In genomic region chr2:14251938-14252337, GRCm38 (mm10) we compare ENCODE assay signal across 25 mouse cellular contexts. TPM values are rescaled to one million over a fixed set of nuclear protein-coding genes. Genes with fewer than 3 reads are reported as not detected.
DNase-seq lines count a peak whose midpoint lies in the region; ATAC-seq and TF ChIP-seq lines count a peak whose summit lies in the region.
"Had no signal": no experiment of that assay in that cellular context is flagged by ENCODE, and none has a peak within 500 bp of the region (broad histone marks: within the 10 kb centered on the region; RNA-seq: fewer than 3 reads in every experiment).

No protein-coding gene starts in this region.

- no peaks in the 10 kb centered on the region for H3K4me1 ChIP-seq in heart, postnatal 0 days (ENCODE audit: control insufficient read depth, insufficient read depth)
- no peaks in the 10 kb centered on the region for H3K4me1 ChIP-seq in liver, postnatal 0 days (ENCODE audit: insufficient read depth)
- no peaks in the 10 kb centered on the region for H3K4me1 ChIP-seq in liver, embryonic 11.5 days (replicated peaks; ENCODE audit: control insufficient read depth, insufficient read depth, low read length)
- H3K4me1 ChIP-seq in kidney, embryonic 16.5 days (ENCODE audit: insufficient read depth, low read length), result no peaks in the 10 kb centered on the region
- H3K4me1 ChIP-seq: embryonic facial prominence, embryonic 15.5 days; heart, embryonic 15.5 days; hindbrain, embryonic 15.5 days; kidney, embryonic 15.5 days; limb, embryonic 13.5 days; liver, embryonic 13.5 days; midbrain, embryonic 13.5 days; neural tube, embryonic 13.5 days had no signal

- no peak for TF ChIP-seq EP300 in heart, postnatal 0 days (IDR thresholded peaks at IDR 0.05; ENCODE audit: low read depth)
- no peak for TF ChIP-seq EP300 in liver, postnatal 0 days (IDR thresholded peaks at IDR 0.05; ENCODE audit: low read depth)

- ATAC-seq in heart, postnatal 0 days (ENCODE audit: insufficient read depth, low read depth), result no peak
- ATAC-seq in liver, postnatal 0 days, result no peak
- ATAC-seq in liver, embryonic 11.5 days (replicated peaks; ENCODE audit: low FRiP score), result no peak
- ATAC-seq in megakaryocyte-erythroid progenitor cell, adult 5-6 weeks (replicated peaks; ENCODE audit: low FRiP score, low TSS enrichment, poor library complexity, severe bottlenecking), result peak; percentile 59; the same call in 1 of the 2 replicates
- ATAC-seq in kidney, embryonic 16.5 days (ENCODE audit: low FRiP score, low TSS enrichment), result no peak
- ATAC-seq: forebrain, embryonic 16.5 days; midbrain, embryonic 13.5 days had no signal

- H3K9me3 ChIP-seq in heart, postnatal 0 days (replicated peaks; ENCODE audit: control insufficient read depth, low read length), result no peaks in the 10 kb centered on the region
- H3K9me3 ChIP-seq in liver, postnatal 0 days (ENCODE audit: low read length), result no peaks in the 10 kb centered on the region
- H3K9me3 ChIP-seq in liver, embryonic 11.5 days (ENCODE audit: control insufficient read depth, low read length), result no peaks in the 10 kb centered on the region
- no peaks in the 10 kb centered on the region for H3K9me3 ChIP-seq in kidney, embryonic 16.5 days (ENCODE audit: low read length)
- H3K9me3 ChIP-seq: embryonic facial prominence, embryonic 15.5 days; heart, embryonic 15.5 days; hindbrain, embryonic 15.5 days; kidney, embryonic 15.5 days; limb, embryonic 13.5 days; liver, embryonic 13.5 days; midbrain, embryonic 13.5 days; neural tube, embryonic 13.5 days had no signal

- no peaks in the 10 kb centered on the region for H3K27me3 ChIP-seq in heart, postnatal 0 days (ENCODE audit: control insufficient read depth, insufficient read depth, low read length)
- H3K27me3 ChIP-seq in liver, postnatal 0 days (ENCODE audit: insufficient read depth, low read length), result no peaks in the 10 kb centered on the region
- no peaks in the 10 kb centered on the region for H3K27me3 ChIP-seq in liver, embryonic 11.5 days (replicated peaks; ENCODE audit: control insufficient read depth, insufficient read depth, low read length)
- no peaks in the 10 kb centered on the region for H3K27me3 ChIP-seq in kidney, embryonic 16.5 days (ENCODE audit: insufficient read depth, low read length)
- H3K27me3 ChIP-seq: embryonic facial prominence, embryonic 15.5 days; heart, embryonic 15.5 days; hindbrain, embryonic 15.5 days; kidney, embryonic 15.5 days; limb, embryonic 13.5 days; liver, embryonic 13.5 days; midbrain, embryonic 13.5 days; neural tube, embryonic 13.5 days had no signal

- H3K36me3 ChIP-seq in heart, postnatal 0 days (replicated peaks; ENCODE audit: control insufficient read depth, insufficient read depth, low read length), result no peaks in the 10 kb centered on the region
- no peaks in the 10 kb centered on the region for H3K36me3 ChIP-seq in liver, postnatal 0 days (replicated peaks; ENCODE audit: insufficient read depth, low read length)
- no peaks in the 10 kb centered on the region for H3K36me3 ChIP-seq in liver, embryonic 11.5 days (ENCODE audit: control insufficient read depth, insufficient read depth, low read length)
- no peaks in the 10 kb centered on the region for H3K36me3 ChIP-seq in kidney, embryonic 16.5 days (ENCODE audit: insufficient read depth, low read length)
- H3K36me3 ChIP-seq: embryonic facial prominence, embryonic 15.5 days; heart, embryonic 15.5 days; hindbrain, embryonic 15.5 days; kidney, embryonic 15.5 days; limb, embryonic 13.5 days; liver, embryonic 13.5 days; midbrain, embryonic 13.5 days; neural tube, embryonic 13.5 days had no signal

- peak; percentile 29; the same call in 1 of the 2 replicates for TF ChIP-seq CTCF in heart, postnatal 0 days (IDR thresholded peaks at IDR 0.05; ENCODE audit: low read depth)
- peak; percentile 12; the same call in 1 of the 2 replicates for TF ChIP-seq CTCF in liver, postnatal 0 days (IDR thresholded peaks at IDR 0.05; ENCODE audit: low read depth)

- intact Hi-C loops in heart, postnatal 14 days (cut with DNase I), result no loop called here

- DNase-seq in heart, postnatal 0 days (ENCODE audit: low spot score), result no peak
- DNase-seq in heart, postnatal 14 days, result no peak
- no peak for DNase-seq in liver, postnatal 0 days
- no peak for DNase-seq in liver, embryonic 11.5 days (ENCODE audit: low spot score)
- DNase-seq in brain, adult 2 months (ENCODE audit: low read depth, low spot score), result peak; percentile 3
- DNase-seq in heart, adult 18-20 months, result no peak
- DNase-seq: adrenal gland, adult 8-10 months; cerebellum, adult 9-10 months; gastrocnemius, postnatal 36 days; kidney, adult 11 months; layer of hippocampus, postnatal 36 days; liver, embryonic 13.5 days; lung, embryonic 14.5 days; right cerebral cortex, adult 18-20 months had no signal

- no peak overlapping the region for H3K9ac ChIP-seq in heart, postnatal 0 days (replicated peaks; ENCODE audit: low read depth, low read length)
- H3K9ac ChIP-seq in liver, postnatal 0 days (replicated peaks), result no peak overlapping the region
- H3K9ac ChIP-seq in liver, embryonic 11.5 days (ENCODE audit: low read depth, low read length), result no peak overlapping the region
- no peak overlapping the region for H3K9ac ChIP-seq in kidney, embryonic 16.5 days (replicated peaks; ENCODE audit: low read length)
- H3K9ac ChIP-seq: embryonic facial prominence, embryonic 15.5 days; heart, embryonic 15.5 days; hindbrain, embryonic 15.5 days; kidney, embryonic 15.5 days; limb, embryonic 13.5 days; liver, embryonic 13.5 days; lung, embryonic 14.5 days; midbrain, embryonic 13.5 days; neural tube, embryonic 13.5 days had no signal

- no peak overlapping the region for H3K27ac ChIP-seq in heart, postnatal 0 days (ENCODE audit: low read depth)
- no peak overlapping the region for H3K27ac ChIP-seq in liver, postnatal 0 days (ENCODE audit: low read depth)
- H3K27ac ChIP-seq in liver, embryonic 11.5 days (ENCODE audit: low read depth, low read length), result no peak overlapping the region
- H3K27ac ChIP-seq in kidney, embryonic 16.5 days (ENCODE audit: low read length), result no peak overlapping the region
- H3K27ac ChIP-seq: embryonic facial prominence, embryonic 15.5 days; heart, embryonic 15.5 days; hindbrain, embryonic 15.5 days; kidney, embryonic 15.5 days; limb, embryonic 13.5 days; liver, embryonic 13.5 days; midbrain, embryonic 13.5 days; neural tube, embryonic 13.5 days had no signal

- H3K4me3 ChIP-seq in heart, postnatal 0 days (ENCODE audit: low read depth, low read length), result no peak overlapping the region
- H3K4me3 ChIP-seq in liver, postnatal 0 days (ENCODE audit: low read depth, low read length), result no peak overlapping the region
- no peak overlapping the region for H3K4me3 ChIP-seq in liver, embryonic 11.5 days (ENCODE audit: low read depth, low read length)
- H3K4me3 ChIP-seq in kidney, embryonic 16.5 days (ENCODE audit: low read length), result no peak overlapping the region
- H3K4me3 ChIP-seq: embryonic facial prominence, embryonic 15.5 days; heart, embryonic 15.5 days; hindbrain, embryonic 15.5 days; kidney, embryonic 15.5 days; limb, embryonic 13.5 days; liver, embryonic 13.5 days; midbrain, embryonic 13.5 days; myocyte; neural tube, embryonic 13.5 days had no signal

- 72% methylated on average over 3 of the region's 3 CpGs for WGBS in heart, postnatal 0 days
- WGBS in liver, postnatal 0 days (ENCODE audit: insufficient replicate concordance), result 73% methylated on average over 3 of the region's 3 CpGs
- WGBS in liver, embryonic 11.5 days, result 82% methylated on average over 3 of the region's 3 CpGs
- WGBS in kidney, embryonic 16.5 days, result 79% methylated on average over 3 of the region's 3 CpGs

- no peak overlapping the region for H3K4me2 ChIP-seq in heart, postnatal 0 days (ENCODE audit: low read depth, low read length)
- H3K4me2 ChIP-seq in liver, postnatal 0 days (ENCODE audit: low read depth, low read length), result no peak overlapping the region
- no peak overlapping the region for H3K4me2 ChIP-seq in liver, embryonic 11.5 days
- H3K4me2 ChIP-seq in kidney, embryonic 16.5 days (replicated peaks; ENCODE audit: low read depth, low read length), result no peak overlapping the region
- H3K4me2 ChIP-seq: embryonic facial prominence, embryonic 15.5 days; heart, embryonic 15.5 days; hindbrain, embryonic 15.5 days; kidney, embryonic 15.5 days; limb, embryonic 13.5 days; liver, embryonic 13.5 days; lung, embryonic 14.5 days; midbrain, embryonic 13.5 days; neural tube, embryonic 13.5 days had no signal

RNA-seq across cellular contexts. Expression of gene Mrc1, which starts 22.7 kb away (rescaled TPM):
- 9.9 and 10.7 TPM in 2 replicates for total RNA-seq in heart, postnatal 0 days (2014; rRNA removed; ENCODE audit: low replicate concordance)
- polyA plus RNA-seq in heart, postnatal 0 days (2015; fragmentation: Nextera tagmentation; extraction: Ambion mirVana), result 2.6 and 3.2 TPM in 2 replicates
- total RNA-seq in heart, postnatal 14 days (2021), result 10 to 100 TPM; 20.7 to 23.3 TPM
- 13.6 and 14.5 TPM in 2 replicates for polyA plus RNA-seq in liver, postnatal 0 days (2015; fragmentation: Nextera tagmentation; extraction: Ambion mirVana)
- 9.0 and 9.8 TPM in 2 replicates for polyA plus RNA-seq in liver, embryonic 11.5 days (2014; fragmentation: Nextera tagmentation; extraction: Ambion mirVana)
- total RNA-seq in megakaryocyte-erythroid progenitor cell, adult 5-6 weeks (2014; fragmentation: Nextera tagmentation), result not detected in 2 replicates
- total RNA-seq in megakaryocyte-erythroid progenitor cell, adult 5-6 weeks (2017), result 1.5 TPM in 1 of 2 replicates, not detected in the other
- 4.7 and 5.0 TPM in 2 replicates for polyA plus RNA-seq in kidney, embryonic 16.5 days (2015; fragmentation: Nextera tagmentation; extraction: Ambion mirVana)
- 10 to 100 TPM; 17.0 to 19.1 TPM for total RNA-seq in heart, adult 18-20 months (2021)
